ENCODE assay signal across 8 mouse cellular contexts in genomic region chr19:40499141-40499540, GRCm38 (mm10). TPM values are rescaled to one million over a fixed set of nuclear protein-coding genes. Genes with fewer than 3 reads are reported as not detected.
A peak's percentile ranks its signal among the peaks of the same experiment; 100 is the strongest.
DNase-seq lines count a peak whose midpoint lies in the region; ATAC-seq and TF ChIP-seq lines count a peak whose summit lies in the region.

No protein-coding gene starts in this region.

- TF ChIP-seq CTCF in forebrain, postnatal 0 days (IDR thresholded peaks at IDR 0.05; ENCODE audit: low read depth): no peak
- no peak for TF ChIP-seq CTCF in lung, postnatal 0 days (IDR thresholded peaks at IDR 0.05)
- no peak for TF ChIP-seq CTCF in lung, adult 2 months (IDR thresholded peaks at IDR 0.05; ENCODE audit: insufficient read depth, low read length)
- TF ChIP-seq CTCF in midbrain, postnatal 0 days (IDR thresholded peaks at IDR 0.05): no peak

- TF ChIP-seq EP300 in lung, postnatal 0 days (IDR thresholded peaks at IDR 0.05): no peak

- TF ChIP-seq POLR2A in lung, adult 2 months (IDR thresholded peaks at IDR 0.05; ENCODE audit: borderline replicate concordance, extremely low read depth, low read depth, low read length): no peak

- no peak overlapping the region for H3K4me3 ChIP-seq in forebrain, postnatal 0 days (ENCODE audit: low read depth, low read length)
- H3K4me3 ChIP-seq in forebrain, embryonic 16.5 days (replicated peaks; ENCODE audit: low read length): no peak overlapping the region
- no peak overlapping the region for H3K4me3 ChIP-seq in lung, postnatal 0 days (ENCODE audit: low read depth, low read length)
- H3K4me3 ChIP-seq in lung, adult 2 months (replicated peaks; ENCODE audit: extremely low read depth, low read depth, low read length): no peak overlapping the region
- no peak overlapping the region for H3K4me3 ChIP-seq in heart, embryonic 11.5 days (ENCODE audit: low read depth, low read length)
- no peak overlapping the region for H3K4me3 ChIP-seq in midbrain, postnatal 0 days (ENCODE audit: low read depth, low read length)

- 0 out of 2 replicates have a peak, but pooled peaks cover 9% of the 10 kb centered on the region for H3K36me3 ChIP-seq in forebrain, postnatal 0 days (ENCODE audit: insufficient read depth)
- peaks cover 2% of the 10 kb centered on the region; the same call in 1 of the 2 replicates for H3K36me3 ChIP-seq in forebrain, embryonic 16.5 days (ENCODE audit: control insufficient read depth, insufficient read depth)
- no peaks in the 10 kb centered on the region; the same call in 1 of the 2 replicates for H3K36me3 ChIP-seq in lung, postnatal 0 days (ENCODE audit: insufficient read depth, low read length)
- H3K36me3 ChIP-seq in heart, embryonic 11.5 days (ENCODE audit: control insufficient read depth, insufficient read depth, low read length): no peaks in the 10 kb centered on the region
- H3K36me3 ChIP-seq in midbrain, postnatal 0 days (ENCODE audit: insufficient read depth, low read length): 0 out of 2 replicates have a peak, but pooled peaks cover 6% of the 10 kb centered on the region

- no peak overlapping the region for H3K9ac ChIP-seq in forebrain, postnatal 0 days
- H3K9ac ChIP-seq in forebrain, embryonic 16.5 days (replicated peaks; ENCODE audit: low read depth, low read length): no peak overlapping the region
- no peak overlapping the region for H3K9ac ChIP-seq in lung, postnatal 0 days (replicated peaks; ENCODE audit: low read depth)
- no peak overlapping the region; the same call in 1 of the 2 replicates for H3K9ac ChIP-seq in heart, embryonic 11.5 days (ENCODE audit: low read depth, low read length)
- H3K9ac ChIP-seq in midbrain, postnatal 0 days (replicated peaks; ENCODE audit: low read length, poor library complexity, severe bottlenecking): no peak overlapping the region

- no peaks in the 10 kb centered on the region for H3K4me1 ChIP-seq in forebrain, postnatal 0 days (ENCODE audit: insufficient read depth)
- H3K4me1 ChIP-seq in forebrain, embryonic 16.5 days (replicated peaks; ENCODE audit: control insufficient read depth, insufficient read depth, low read length): peaks cover 7% of the 10 kb centered on the region
- H3K4me1 ChIP-seq in lung, postnatal 0 days (ENCODE audit: insufficient read depth, low read depth, low read length): no peaks in the 10 kb centered on the region; the same call in 1 of the 2 replicates
- peaks cover 20% of the 10 kb centered on the region for H3K4me1 ChIP-seq in lung, adult 2 months (ENCODE audit: control insufficient read depth, insufficient read depth, low read length)
- peaks cover 30% of the 10 kb centered on the region for H3K4me1 ChIP-seq in heart, embryonic 11.5 days (ENCODE audit: control insufficient read depth, insufficient read depth, low read length)
- peaks cover 8% of the 10 kb centered on the region; the same call in 1 of the 2 replicates for H3K4me1 ChIP-seq in midbrain, postnatal 0 days (ENCODE audit: insufficient read depth, low read length)

- 0 out of 2 replicates have a peak, but pooled peaks have one; percentile 12 for ATAC-seq in forebrain, postnatal 0 days
- no peak for ATAC-seq in forebrain, embryonic 16.5 days
- ATAC-seq in lung, postnatal 0 days: peak; percentile 46
- peak; percentile 29; the same call in 1 of the 2 replicates for ATAC-seq in heart, embryonic 11.5 days (replicated peaks; ENCODE audit: insufficient number of reproducible peaks, low FRiP score, low TSS enrichment)
- ATAC-seq in midbrain, postnatal 0 days (ENCODE audit: low FRiP score): no peak

- 74% methylated on average over 8 of the region's 8 CpGs for WGBS in forebrain, postnatal 0 days
- 76% methylated on average over 8 of the region's 8 CpGs for WGBS in forebrain, embryonic 16.5 days
- 52% methylated on average over 8 of the region's 8 CpGs for WGBS in lung, postnatal 0 days
- WGBS in lung, adult 2 months: 62% methylated on average over 8 of the region's 8 CpGs
- WGBS in heart, embryonic 11.5 days (ENCODE audit: insufficient replicate concordance): 40% methylated on average over 8 of the region's 8 CpGs
- WGBS in midbrain, postnatal 0 days: 71% methylated on average over 8 of the region's 8 CpGs

- no peak overlapping the region for H3K27ac ChIP-seq in forebrain, postnatal 0 days (ENCODE audit: low read depth, low read length)
- no peak overlapping the region for H3K27ac ChIP-seq in forebrain, embryonic 16.5 days (ENCODE audit: low read length)
- H3K27ac ChIP-seq in lung, postnatal 0 days (ENCODE audit: low read length): no peak overlapping the region
- peak overlapping the region; percentile 37; the same call in 1 of the 2 replicates for H3K27ac ChIP-seq in heart, embryonic 11.5 days (ENCODE audit: low read depth, low read length)
- 0 out of 2 replicates have a peak overlapping the region, but pooled peaks have one; percentile 18 for H3K27ac ChIP-seq in midbrain, postnatal 0 days (ENCODE audit: low read depth, low read length)

- no peak overlapping the region for H3K4me2 ChIP-seq in forebrain, postnatal 0 days (ENCODE audit: low read depth)
- no peak overlapping the region for H3K4me2 ChIP-seq in forebrain, embryonic 16.5 days (ENCODE audit: low read length)
- H3K4me2 ChIP-seq in lung, postnatal 0 days (replicated peaks; ENCODE audit: low read depth, low read length): no peak overlapping the region
- no peak overlapping the region for H3K4me2 ChIP-seq in heart, embryonic 11.5 days
- no peak overlapping the region for H3K4me2 ChIP-seq in midbrain, postnatal 0 days (ENCODE audit: low read depth, low read length, poor library complexity, severe bottlenecking)

- DNase-seq in forebrain, postnatal 0 days: no peak
- DNase-seq in lung, postnatal 0 days (ENCODE audit: low spot score): no peak
- DNase-seq in lung, adult 2 months: no peak
- no peak for DNase-seq in midbrain, postnatal 0 days (ENCODE audit: low spot score)
- DNase-seq in ovary, postnatal 36 days (ENCODE audit: low spot score): no peak
- DNase-seq in kidney, postnatal 36 days: no peak

- H3K27me3 ChIP-seq in forebrain, postnatal 0 days (ENCODE audit: insufficient read depth, low read length): no peaks in the 10 kb centered on the region
- no peaks in the 10 kb centered on the region for H3K27me3 ChIP-seq in forebrain, embryonic 16.5 days (replicated peaks; ENCODE audit: control insufficient read depth, insufficient read depth, low read length)
- H3K27me3 ChIP-seq in lung, postnatal 0 days (replicated peaks; ENCODE audit: insufficient read depth, low read length): no peaks in the 10 kb centered on the region
- H3K27me3 ChIP-seq in heart, embryonic 11.5 days (ENCODE audit: control insufficient read depth, insufficient read depth, low read length): no peaks in the 10 kb centered on the region
- no peaks in the 10 kb centered on the region for H3K27me3 ChIP-seq in midbrain, postnatal 0 days (ENCODE audit: insufficient read depth, low read length)

- no peaks in the 10 kb centered on the region for H3K9me3 ChIP-seq in forebrain, postnatal 0 days (ENCODE audit: low read length)
- no peaks in the 10 kb centered on the region for H3K9me3 ChIP-seq in forebrain, embryonic 16.5 days (ENCODE audit: control insufficient read depth, low read length)
- no peaks in the 10 kb centered on the region for H3K9me3 ChIP-seq in lung, postnatal 0 days (ENCODE audit: low read length)
- H3K9me3 ChIP-seq in heart, embryonic 11.5 days (replicated peaks; ENCODE audit: control insufficient read depth, low read length): no peaks in the 10 kb centered on the region
- no peaks in the 10 kb centered on the region for H3K9me3 ChIP-seq in midbrain, postnatal 0 days (ENCODE audit: low read length)

RNA-seq across cellular contexts. Expression of gene Sorbs1, which starts 14.4 kb away (rescaled TPM):
- total RNA-seq in forebrain, postnatal 0 days (2014; rRNA removed): 51.8 and 54.4 TPM in 2 replicates
- 46.8 and 74.9 TPM in 2 replicates for polyA plus RNA-seq in forebrain, postnatal 0 days (2015; fragmentation: Nextera tagmentation; extraction: Ambion mirVana)
- 112 and 128 TPM in 2 replicates for polyA plus RNA-seq in forebrain, embryonic 16.5 days (2015; fragmentation: Nextera tagmentation; extraction: Ambion mirVana)
- polyA plus RNA-seq in lung, postnatal 0 days (2015; fragmentation: Nextera tagmentation; extraction: Ambion mirVana): 36.4 and 38.7 TPM in 2 replicates
- polyA plus RNA-seq in lung, adult 2 months (2012; rRNA removed): 26.4 and 43.4 TPM in 2 replicates
- polyA plus RNA-seq in heart, embryonic 11.5 days (2014; fragmentation: Nextera tagmentation; extraction: Ambion mirVana): 90.6 and 93.6 TPM in 2 replicates
- 53.1 and 74.1 TPM in 2 replicates for total RNA-seq in midbrain, postnatal 0 days (2014; rRNA removed)
- 55.6 and 60.4 TPM in 2 replicates for polyA plus RNA-seq in midbrain, postnatal 0 days (2015; fragmentation: Nextera tagmentation; extraction: Ambion mirVana)

Comparison
In these comparisons a context has a peak if more than half of its experiments do, and no peak if none do; other contexts are left out.
1. ATAC-seq: peak in forebrain, postnatal 0 days (single experiment), lung, postnatal 0 days (single experiment) and heart, embryonic 11.5 days (single experiment); none in forebrain, embryonic 16.5 days (single experiment) and midbrain, postnatal 0 days (single experiment).
2. H3K27ac ChIP-seq: peak in heart, embryonic 11.5 days (single experiment) and midbrain, postnatal 0 days (single experiment); none in forebrain, postnatal 0 days (single experiment), forebrain, embryonic 16.5 days (single experiment) and lung, postnatal 0 days (single experiment).